Mouse (Mus musculus) lung, embryonic 16.5 days (tissue): ENCODE data around the gene Zc3h12c. TPM values are rescaled to one million over a fixed set of nuclear protein-coding genes. Genes with fewer than 3 reads are reported as not detected.

ENCODE experiments used
- microRNA-seq: library from miRNA; unstranded; fragments of <30 nt; microRNA quantifications from one replicate; pipeline ENCODE4, GENCODE M21; 2016
- polyA plus RNA-seq: library from polyadenylated mRNA; unstranded; fragments of >200 nt; fragmentation: Nextera tagmentation; extraction: Ambion mirVana; gene quantifications from 2 replicates; pipeline ENCODE4 v1.2.1, GENCODE M21; 2015

The Zc3h12c gene
- polyA plus RNA-seq, 1 experiment from 2014 or later: 2.3 TPM

Small RNA genes within 50 kb of the gene (microRNA-seq; reads per million reads assigned to microRNA genes)
- gene Gm27686 (not detected), gene Mir6244 (not detected)

Other genes with a start within 250 kb of the Zc3h12c start
- gene Fdx1, start 205.0 kb downstream of the Zc3h12c start, polyA plus RNA-seq: 115 and 117 TPM in 2 replicates
- 105 and 115 TPM in 2 replicates for gene Rdx, start 121.4 kb downstream of the Zc3h12c start, polyA plus RNA-seq